Mouse (Mus musculus): ENCODE measurements around the gene Socs2.

Gene Socs2

GRCm38 (mm10) chr10:95342833-95343590 is 74.0 kb downstream of the Socs2 start:
- no peak for DNase-seq (ENCODE audit: low spot score)

GRCm38 (mm10) chr10:95340676-95341075 is 76.3 kb downstream of the Socs2 start:
- no peak for DNase-seq (ENCODE audit: low spot score)

GRCm38 (mm10) chr10:95337589-95337988 is 79.4 kb downstream of the Socs2 start:
- DNase-seq (ENCODE audit: low spot score) = no peak

- no peak for DNase-seq (ENCODE audit: low spot score)
Observed at GRCm38 (mm10) chr10:95336781-95337544, 80.0 kb downstream of the Socs2 start.
